Mouse (Mus musculus) cerebellum, adult 11 months (tissue): ENCODE results near the gene Csnk1e.

Experiments used
- DNase-seq: peaks from one replicate; pipeline ENCODE4 v3.0.0; 2022

Gene Csnk1e

GRCm38 (mm10) chr15:79391447-79392093, 63.8 kb downstream of the Csnk1e start:
- DNase-seq: no peak

GRCm38 (mm10) chr15:79390434-79390833, 64.9 kb downstream of the Csnk1e start:
- DNase-seq: no peak

- DNase-seq: no peak
These were observed 67.2 kb downstream of the Csnk1e start for GRCm38 (mm10) chr15:79388171-79388570.

- no peak for DNase-seq
These were observed 67.8 kb downstream of the Csnk1e start for GRCm38 (mm10) chr15:79387611-79388010.

- DNase-seq: no peak
These were observed 68.3 kb downstream of the Csnk1e start for GRCm38 (mm10) chr15:79387081-79387480.

GRCm38 (mm10) chr15:79381644-79382043, 73.7 kb downstream of the Csnk1e start:
- DNase-seq: no peak

- DNase-seq: peak; percentile 70
These were observed 74.6 kb downstream of the Csnk1e start for GRCm38 (mm10) chr15:79380468-79381444.

GRCm38 (mm10) chr15:79379658-79380057, 75.7 kb downstream of the Csnk1e start:
- DNase-seq: no peak

GRCm38 (mm10) chr15:79378608-79379007, 76.8 kb downstream of the Csnk1e start:
- DNase-seq: no peak

GRCm38 (mm10) chr15:79377681-79378080, 77.7 kb downstream of the Csnk1e start:
- no peak for DNase-seq

GRCm38 (mm10) chr15:79374760-79375159, 80.6 kb downstream of the Csnk1e start:
- DNase-seq: no peak

GRCm38 (mm10) chr15:79370281-79370843, 85.0 kb downstream of the Csnk1e start:
- DNase-seq: no peak

- no peak for DNase-seq
These were observed 85.7 kb downstream of the Csnk1e start for GRCm38 (mm10) chr15:79369452-79370280.

GRCm38 (mm10) chr15:79368861-79369440, 86.4 kb downstream of the Csnk1e start:
- DNase-seq: no peak

GRCm38 (mm10) chr15:79368313-79368811, 87.0 kb downstream of the Csnk1e start:
- no peak for DNase-seq
